Mouse (Mus musculus): ENCODE measurements at regions not wholly inside any gene's neighbourhood (a gene's known extent, or its start where the extent isn't known, plus 50 kb on each side); places are given as distances from the start of the nearest gene placed in this dataset.

DNA sequence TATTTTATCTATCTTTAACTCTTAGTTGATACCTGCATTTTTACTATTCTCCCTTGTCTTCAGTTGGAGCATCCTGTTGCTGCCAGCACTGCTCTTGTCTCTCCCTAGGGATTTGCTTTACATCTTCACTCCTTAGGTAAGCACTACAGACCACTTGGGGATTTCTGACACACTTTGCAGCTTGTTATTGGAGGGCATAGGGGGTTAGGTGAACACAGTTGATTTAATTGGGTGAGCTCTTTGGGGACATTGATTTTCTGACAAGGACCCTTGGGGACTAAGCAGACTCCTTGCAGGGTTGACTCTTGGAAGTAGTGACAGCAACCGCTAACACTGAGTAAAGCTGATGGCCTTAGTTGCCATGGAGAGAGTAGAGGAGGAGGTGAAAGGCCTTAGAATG is 309.0 kb upstream of the Tram1l1 start:
- no peaks in the 10 kb centered on the region for H3K36me3 ChIP-seq (ENCODE audit: insufficient read depth, low read length)
- TF ChIP-seq CTCF (conservative IDR thresholded peaks at IDR 0.05; ENCODE audit: low read length) = no peak
- H3K4me3 ChIP-seq (replicated peaks; ENCODE audit: low read length) = no peak overlapping the region
- no peaks in the 10 kb centered on the region for H3K4me1 ChIP-seq (replicated peaks; ENCODE audit: low read depth, low read length)
- H3K9me3 ChIP-seq (ENCODE audit: low read length) = no peaks in the 10 kb centered on the region
- H3K27me3 ChIP-seq (ENCODE audit: insufficient read depth, low read length) = no peaks in the 10 kb centered on the region

DNA sequence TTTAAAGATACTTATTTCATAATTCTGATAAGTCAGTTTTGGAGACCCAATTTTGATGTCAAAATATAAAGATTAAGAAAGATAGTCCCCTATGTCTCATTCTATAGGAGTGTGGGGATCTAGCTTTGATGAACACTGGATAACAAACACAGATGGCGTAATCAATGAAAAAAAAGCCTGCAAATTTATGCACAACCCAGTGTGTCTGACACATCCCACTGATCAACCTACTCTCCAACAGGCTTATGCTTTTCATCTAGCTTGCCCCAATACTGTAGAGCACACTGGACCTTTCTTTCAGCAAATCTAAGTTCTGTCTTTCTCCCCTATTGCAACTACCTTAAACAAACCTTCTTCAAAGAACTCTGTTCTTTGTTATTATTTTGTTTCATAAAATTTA is 302.0 kb upstream of the Tram1l1 start:
- Histone ChIP-seq H3K9me3 (ENCODE audit: low read length) (no peaks in the 10 kb centered on the region), H3K4me3 (replicated peaks; ENCODE audit: low read length) (no peak overlapping the region), H3K27me3 (ENCODE audit: insufficient read depth, low read length) (no peaks in the 10 kb centered on the region), H3K36me3 (ENCODE audit: insufficient read depth, low read length) (no peaks in the 10 kb centered on the region), H3K4me1 (replicated peaks; ENCODE audit: low read depth, low read length) (no peaks in the 10 kb centered on the region)
- TF ChIP-seq NANOG (IDR thresholded peaks at IDR 0.05; ENCODE audit: borderline replicate concordance, low read length) (no peak), CTCF (conservative IDR thresholded peaks at IDR 0.05; ENCODE audit: low read length) (no peak)

DNA sequence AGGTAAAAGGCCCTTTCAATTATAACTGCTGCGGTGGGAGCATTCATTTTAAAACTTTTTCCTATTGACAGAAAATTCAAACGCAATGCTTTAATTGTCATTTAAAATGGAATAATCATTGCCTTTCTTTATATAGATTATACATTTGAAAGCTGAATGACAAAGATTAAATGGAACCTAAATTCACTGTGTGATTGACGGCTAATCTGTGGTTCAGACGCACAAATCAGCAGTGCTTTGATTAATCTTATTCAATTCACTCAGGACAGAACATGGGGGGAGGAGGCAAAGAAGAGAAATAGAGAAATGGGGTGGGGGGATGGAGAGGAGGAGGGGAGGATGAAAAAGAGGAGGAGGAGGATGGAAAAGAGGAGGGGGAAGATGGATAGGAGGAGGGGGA is 294.5 kb upstream of the Tram1l1 start:
- Histone ChIP-seq H3K36me3 (ENCODE audit: insufficient read depth, low read length) (no peaks in the 10 kb centered on the region), H3K4me3 (replicated peaks; ENCODE audit: low read length) (no peak overlapping the region), H3K4me1 (replicated peaks; ENCODE audit: low read depth, low read length) (no peaks in the 10 kb centered on the region), H3K9me3 (ENCODE audit: low read length) (no peaks in the 10 kb centered on the region), H3K27me3 (ENCODE audit: insufficient read depth, low read length) (0 out of 2 replicates have a peak, but pooled peaks cover 2% of the 10 kb centered on the region)
- TF ChIP-seq POU5F1 (IDR thresholded peaks at IDR 0.05; ENCODE audit: borderline replicate concordance, low read length) (no peak), CTCF (conservative IDR thresholded peaks at IDR 0.05; ENCODE audit: low read length) (no peak), NANOG (IDR thresholded peaks at IDR 0.05; ENCODE audit: borderline replicate concordance, low read length) (no peak)

DNA sequence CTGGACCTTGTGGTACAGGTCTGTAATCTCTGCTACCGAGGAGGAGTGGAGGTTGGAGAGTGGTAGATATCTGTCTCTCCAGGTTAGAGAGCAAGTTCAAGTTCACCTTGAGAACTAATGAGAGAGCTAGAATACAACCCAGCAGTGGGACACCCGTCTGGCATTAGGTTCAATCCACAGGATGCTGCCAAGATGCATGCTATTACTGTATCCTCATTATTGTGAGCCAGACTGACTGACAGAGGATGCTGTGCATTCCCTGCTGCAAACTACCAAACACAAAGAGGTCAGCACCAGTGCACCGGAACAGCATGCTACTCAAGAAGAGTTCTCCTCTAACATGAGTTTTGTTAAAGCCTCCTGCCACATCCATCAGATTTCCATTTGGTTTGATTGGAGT is 253.6 kb upstream of the Tram1l1 start:
- Histone ChIP-seq H3K4me1 (replicated peaks; ENCODE audit: low read depth, low read length) (no peaks in the 10 kb centered on the region), H3K36me3 (ENCODE audit: insufficient read depth, low read length) (no peaks in the 10 kb centered on the region)
- no peak for TF ChIP-seq POU5F1 (IDR thresholded peaks at IDR 0.05; ENCODE audit: borderline replicate concordance, low read length)
- TF ChIP-seq NANOG (IDR thresholded peaks at IDR 0.05; ENCODE audit: borderline replicate concordance, low read length) = no peak
- no peak for TF ChIP-seq CTCF (conservative IDR thresholded peaks at IDR 0.05; ENCODE audit: low read length)

DNA sequence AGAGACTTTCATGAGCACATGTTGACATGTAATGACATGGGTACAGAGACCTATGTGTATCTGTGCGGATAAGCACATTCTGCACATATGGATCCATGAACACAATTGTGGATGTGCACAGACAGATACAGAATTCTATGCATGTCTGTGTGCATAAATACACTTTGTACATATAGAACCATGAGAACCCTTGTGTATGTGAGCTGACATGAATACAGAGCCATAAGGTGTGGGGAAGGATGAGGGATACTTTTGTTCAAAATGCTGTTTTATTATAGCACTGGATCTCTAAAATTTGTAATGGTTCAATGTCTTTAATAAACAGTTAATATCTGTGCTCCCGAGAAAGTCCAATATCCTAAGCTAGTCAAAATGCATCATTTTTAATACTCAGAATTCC is 253.1 kb upstream of the Tram1l1 start:
- no peaks in the 10 kb centered on the region for H3K9me3 ChIP-seq (ENCODE audit: low read length)
- TF ChIP-seq NANOG (IDR thresholded peaks at IDR 0.05; ENCODE audit: borderline replicate concordance, low read length) (no peak), POU5F1 (IDR thresholded peaks at IDR 0.05; ENCODE audit: borderline replicate concordance, low read length) (no peak), CTCF (conservative IDR thresholded peaks at IDR 0.05; ENCODE audit: low read length) (no peak)
- no peaks in the 10 kb centered on the region for H3K4me1 ChIP-seq (replicated peaks; ENCODE audit: low read depth, low read length)
- no peak overlapping the region for H3K4me3 ChIP-seq (replicated peaks; ENCODE audit: low read length)
- no peaks in the 10 kb centered on the region for H3K36me3 ChIP-seq (ENCODE audit: insufficient read depth, low read length)
- H3K27me3 ChIP-seq (ENCODE audit: insufficient read depth, low read length) = no peaks in the 10 kb centered on the region

More for the DNA sequence above, 253.6 kb upstream of the Tram1l1 start:
- H3K9me3 ChIP-seq (ENCODE audit: low read length) = no peaks in the 10 kb centered on the region
- no peak overlapping the region for H3K4me3 ChIP-seq (replicated peaks; ENCODE audit: low read length)
- H3K27me3 ChIP-seq (ENCODE audit: insufficient read depth, low read length) = no peaks in the 10 kb centered on the region

DNA sequence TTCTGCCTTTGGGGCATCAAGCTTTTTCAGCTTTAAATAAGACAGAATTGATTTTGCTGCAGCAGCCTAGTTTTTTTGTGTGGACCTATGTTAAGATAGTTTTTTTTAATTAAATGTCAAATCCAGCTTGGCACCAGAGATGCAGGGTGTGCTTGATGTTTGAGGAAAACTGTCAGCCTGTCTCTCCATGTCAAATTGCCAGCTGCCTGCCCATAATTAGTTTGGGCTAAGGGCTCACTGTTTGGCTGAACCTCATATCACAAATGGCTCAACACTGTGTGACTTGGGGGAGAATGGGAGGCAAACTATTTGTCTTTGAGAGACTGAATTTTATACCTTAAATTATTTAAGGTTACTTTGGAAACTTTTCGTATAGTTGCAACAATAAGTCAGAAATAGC is 252.7 kb upstream of the Tram1l1 start:
- Histone ChIP-seq H3K36me3 (ENCODE audit: insufficient read depth, low read length) (no peaks in the 10 kb centered on the region), H3K9me3 (ENCODE audit: low read length) (no peaks in the 10 kb centered on the region), H3K4me1 (replicated peaks; ENCODE audit: low read depth, low read length) (no peaks in the 10 kb centered on the region), H3K27me3 (ENCODE audit: insufficient read depth, low read length) (no peaks in the 10 kb centered on the region), H3K4me3 (replicated peaks; ENCODE audit: low read length) (no peak overlapping the region)
- no peak for TF ChIP-seq NANOG (IDR thresholded peaks at IDR 0.05; ENCODE audit: borderline replicate concordance, low read length)
- TF ChIP-seq POU5F1 (IDR thresholded peaks at IDR 0.05; ENCODE audit: borderline replicate concordance, low read length) = no peak
- TF ChIP-seq CTCF (conservative IDR thresholded peaks at IDR 0.05; ENCODE audit: low read length) = no peak

DNA sequence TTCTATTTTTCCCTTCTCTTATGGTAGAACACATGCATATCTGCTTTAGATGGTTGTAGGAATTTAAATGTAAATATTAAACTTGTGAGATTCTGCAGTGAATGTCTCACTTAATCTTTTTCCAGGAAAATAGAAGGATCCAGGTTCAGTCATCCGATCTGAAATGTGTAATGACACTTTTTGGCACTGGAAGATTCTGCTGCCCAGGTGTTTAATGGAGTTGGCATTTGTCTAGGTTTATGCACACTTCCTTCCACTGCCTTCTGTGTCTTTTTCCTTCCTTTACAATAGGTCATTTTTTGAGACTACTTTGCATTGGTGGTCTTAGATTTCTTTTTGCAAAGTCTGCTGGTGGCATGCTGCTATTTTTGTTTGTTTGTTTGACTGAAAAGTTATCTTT is 251.5 kb upstream of the Tram1l1 start:
- no peaks in the 10 kb centered on the region for H3K4me1 ChIP-seq (replicated peaks; ENCODE audit: low read depth, low read length)
- H3K36me3 ChIP-seq (ENCODE audit: insufficient read depth, low read length) = no peaks in the 10 kb centered on the region
- H3K27me3 ChIP-seq (ENCODE audit: insufficient read depth, low read length) = no peaks in the 10 kb centered on the region
- no peaks in the 10 kb centered on the region for H3K9me3 ChIP-seq (ENCODE audit: low read length)
- TF ChIP-seq NANOG (IDR thresholded peaks at IDR 0.05; ENCODE audit: borderline replicate concordance, low read length) (no peak), POU5F1 (IDR thresholded peaks at IDR 0.05; ENCODE audit: borderline replicate concordance, low read length) (no peak), CTCF (conservative IDR thresholded peaks at IDR 0.05; ENCODE audit: low read length) (no peak)
- no peak overlapping the region for H3K4me3 ChIP-seq (replicated peaks; ENCODE audit: low read length)

DNA sequence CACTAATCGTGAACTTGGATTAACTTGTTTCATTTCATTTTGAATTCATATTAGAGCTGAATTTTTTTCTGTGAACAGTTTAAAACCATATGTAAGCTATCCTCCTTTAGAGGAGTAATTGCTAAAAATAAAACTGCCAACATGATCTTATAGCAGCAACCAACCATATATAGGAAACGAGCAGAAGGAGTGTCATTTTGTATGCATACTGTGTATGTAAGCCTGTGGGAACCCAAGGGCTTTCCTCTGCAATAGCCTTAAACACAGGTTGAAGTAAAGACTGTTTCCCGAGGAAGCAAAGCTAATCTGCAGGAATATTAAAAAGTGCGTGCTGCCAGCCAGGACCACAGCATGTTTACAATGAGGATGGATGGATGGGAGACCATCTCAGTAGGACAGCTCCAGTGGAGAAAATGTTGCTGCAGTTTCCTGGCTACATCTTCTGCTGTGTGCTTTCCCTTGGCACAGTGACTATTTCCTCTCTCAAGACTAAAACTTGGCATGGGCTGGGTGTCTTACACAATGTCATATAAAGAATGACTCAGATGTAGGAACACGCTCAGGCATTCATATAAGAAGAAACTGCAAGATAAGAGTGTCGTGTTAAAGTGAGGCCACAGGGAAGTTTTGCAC is 244.6 kb upstream of the Tram1l1 start:
- Histone ChIP-seq H3K36me3 (ENCODE audit: insufficient read depth, low read length) (no peaks in the 10 kb centered on the region), H3K4me1 (replicated peaks; ENCODE audit: low read depth, low read length) (no peaks in the 10 kb centered on the region), H3K27me3 (ENCODE audit: insufficient read depth, low read length) (no peaks in the 10 kb centered on the region), H3K9me3 (ENCODE audit: low read length) (no peaks in the 10 kb centered on the region), H3K4me3 (replicated peaks; ENCODE audit: low read length) (no peak overlapping the region)
- TF ChIP-seq CTCF (conservative IDR thresholded peaks at IDR 0.05; ENCODE audit: low read length) (no peak), POU5F1 (IDR thresholded peaks at IDR 0.05; ENCODE audit: borderline replicate concordance, low read length) (no peak), NANOG (IDR thresholded peaks at IDR 0.05; ENCODE audit: borderline replicate concordance, low read length) (no peak)

DNA sequence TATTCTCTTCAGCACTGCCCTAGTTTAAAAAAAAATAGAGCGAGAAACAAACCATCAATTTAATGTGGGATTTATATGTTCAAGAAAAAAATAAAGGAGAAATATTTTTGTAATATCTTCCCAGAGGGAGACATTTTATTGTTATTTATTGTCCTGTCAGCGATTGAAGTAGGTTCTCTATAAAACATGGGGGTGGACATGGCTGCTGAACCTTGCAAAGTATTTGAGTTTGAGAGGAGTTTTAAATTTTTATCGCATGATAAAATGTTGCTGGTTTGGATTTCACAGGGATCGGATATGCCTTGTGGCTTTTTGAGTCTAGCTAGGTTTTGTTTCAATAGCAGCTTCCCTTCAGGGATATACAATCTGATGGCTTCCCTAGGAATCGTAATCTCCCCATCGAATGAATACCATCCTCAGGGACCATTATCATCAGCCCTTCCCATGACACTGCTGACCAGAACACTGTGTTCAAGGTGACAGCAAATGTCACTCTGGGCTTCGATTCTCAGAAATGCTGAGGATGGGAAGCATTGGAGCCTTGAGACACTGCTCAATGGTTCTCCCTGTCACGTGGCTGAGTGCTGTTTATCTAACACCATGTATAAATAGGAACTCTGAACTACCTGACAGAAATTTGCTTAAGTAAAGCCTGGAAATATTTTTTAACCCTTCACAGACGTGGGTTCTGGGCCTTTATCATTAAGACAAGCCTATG is 228.1 kb upstream of the Tram1l1 start:
- H3K9me3 ChIP-seq (ENCODE audit: low read length) = no peaks in the 10 kb centered on the region
- no peak for TF ChIP-seq CTCF (conservative IDR thresholded peaks at IDR 0.05; ENCODE audit: low read length)
- TF ChIP-seq POU5F1 (IDR thresholded peaks at IDR 0.05; ENCODE audit: borderline replicate concordance, low read length) = no peak
- TF ChIP-seq NANOG (IDR thresholded peaks at IDR 0.05; ENCODE audit: borderline replicate concordance, low read length) = no peak
- H3K36me3 ChIP-seq (ENCODE audit: insufficient read depth, low read length) = no peaks in the 10 kb centered on the region
- no peaks in the 10 kb centered on the region for H3K27me3 ChIP-seq (ENCODE audit: insufficient read depth, low read length)
- H3K4me3 ChIP-seq (replicated peaks; ENCODE audit: low read length) = no peak overlapping the region
- H3K4me1 ChIP-seq (replicated peaks; ENCODE audit: low read depth, low read length) = no peaks in the 10 kb centered on the region
